Comparison of ENCODE assay signal across 8 mouse cellular contexts in genomic region chr4:40853565-40854386, GRCm38 (mm10). TPM values are rescaled to one million over a fixed set of nuclear protein-coding genes. Genes with fewer than 3 reads are reported as not detected.
DNase-seq lines count a peak whose midpoint lies in the region; ATAC-seq lines count a peak whose summit lies in the region.

Gene B4galt1 (minus strand): TSS chr4:40854005.

- no peaks in the 10 kb centered on the region for H3K27me3 ChIP-seq in megakaryocyte, embryonic 14.5 days (replicated peaks)

- peaks cover 28% of the 10 kb centered on the region for H3K36me3 ChIP-seq in megakaryocyte, embryonic 14.5 days (replicated peaks; ENCODE audit: low read length)

- H3K4me1 ChIP-seq in megakaryocyte, embryonic 14.5 days = peaks cover 51% of the 10 kb centered on the region

- no peaks in the 10 kb centered on the region for H3K9me3 ChIP-seq in megakaryocyte, embryonic 14.5 days

- peak within 1 kb of the TSS; percentile 99 for H3K4me3 ChIP-seq in megakaryocyte, embryonic 14.5 days (replicated peaks)

- DNase-seq in ZHBTc4 (ENCODE audit: low read depth, low spot score) = peak; percentile 99
- DNase-seq in gastrocnemius, adult 8-10 months (ENCODE audit: low spot score in 2 of 2) = peak; percentile 97 to 98
- peak; percentile 79 for DNase-seq in hindlimb bud, embryonic 11.5 days (ENCODE audit: extremely low spot score, low read depth, low spot score)
- peak; percentile 71 to 89 for DNase-seq in left cerebral cortex, adult 8-10 months (ENCODE audit: low spot score in 2 of 2)
- DNase-seq in right cerebral cortex, postnatal 10 days (ENCODE audit: low spot score in 2 of 2) = peak; percentile 97 to 98
- peak; percentile 99 for DNase-seq in urinary bladder, postnatal 25 days (ENCODE audit: low spot score)

- peak; percentile 75 for ATAC-seq in common myeloid progenitor, adult 5-6 weeks (replicated peaks; ENCODE audit: low read depth, poor library complexity, severe bottlenecking)

RNA-seq across cellular contexts. Expression of gene B4galt1, which starts in this region (rescaled TPM):
- 27.0 and 34.7 TPM in 2 replicates for total RNA-seq in common myeloid progenitor, adult 5-6 weeks (2017)
- 10 to 100 TPM; 22.3 to 27.7 (median 23.7) TPM for total RNA-seq in gastrocnemius, adult 8-10 months (2022)
- total RNA-seq in left cerebral cortex, adult 8-10 months (2022) = 1 to 10 TPM; 4.2 to 7.3 (median 5.4) TPM
- 43.8 and 101 TPM in 2 replicates for polyA plus RNA-seq in megakaryocyte, embryonic 14.5 days (2012; ENCODE audit: insufficient read depth, low replicate concordance)

Comparison
In these comparisons a context has a peak if more than half of its experiments do, and no peak if none do; other contexts are left out.
1. Peak in every context shown above with its lines: DNase-seq, ATAC-seq and H3K4me3 ChIP-seq.